Comparison of ENCODE assay signal across 10 mouse cellular contexts in genomic region chr15:89556401-89557178, GRCm38 (mm10). TPM values are rescaled to one million over a fixed set of nuclear protein-coding genes. Genes with fewer than 3 reads are reported as not detected.
DNase-seq lines count a peak whose midpoint lies in the region; ATAC-seq lines count a peak whose summit lies in the region.
"Had no signal": no experiment of that assay in that cellular context is flagged by ENCODE, and none has a peak within 500 bp of the region (broad histone marks: within the 10 kb centered on the region; RNA-seq: fewer than 3 reads in every experiment).

No protein-coding gene starts in this region.

- intact Hi-C loops in gastrocnemius, postnatal 14 days (cut with DNase I; ENCODE audit: low total_unique reads): no loop called here

- peaks cover 29% of the 10 kb centered on the region for H3K4me1 ChIP-seq in heart, embryonic 13.5 days
- peaks cover 18% of the 10 kb centered on the region; the same call in 1 of the 2 replicates for H3K4me1 ChIP-seq in forebrain, embryonic 13.5 days

- H3K27ac ChIP-seq in heart, embryonic 13.5 days (replicated peaks): no peak overlapping the region
- no peak overlapping the region for H3K27ac ChIP-seq in forebrain, embryonic 13.5 days

- no peaks in the 10 kb centered on the region for H3K9me3 ChIP-seq in heart, embryonic 13.5 days
- no peaks in the 10 kb centered on the region for H3K9me3 ChIP-seq in forebrain, embryonic 13.5 days (replicated peaks)

- H3K9ac ChIP-seq in heart, embryonic 13.5 days: peak overlapping the region; percentile 56
- H3K9ac ChIP-seq in forebrain, embryonic 13.5 days: peak overlapping the region; percentile 39; the same call in 1 of the 2 replicates

- no peak for ATAC-seq in heart, embryonic 13.5 days (ENCODE audit: extremely low read depth, insufficient number of reproducible peaks, low FRiP score, low TSS enrichment)
- ATAC-seq in forebrain, embryonic 13.5 days: peak; percentile 71

- WGBS in heart, embryonic 13.5 days: 22% methylated on average over 23 of the region's 23 CpGs
- 23% methylated on average over 23 of the region's 23 CpGs for WGBS in forebrain, embryonic 13.5 days

- 0 out of 2 replicates have a peak, but pooled peaks cover 10% of the 10 kb centered on the region for H3K36me3 ChIP-seq in heart, embryonic 13.5 days
- peaks cover 5% of the 10 kb centered on the region; the same call in 1 of the 2 replicates for H3K36me3 ChIP-seq in forebrain, embryonic 13.5 days (ENCODE audit: poor library complexity, severe bottlenecking)

- peaks cover 56% of the 10 kb centered on the region for H3K27me3 ChIP-seq in heart, embryonic 13.5 days (replicated peaks)
- H3K27me3 ChIP-seq in forebrain, embryonic 13.5 days: peaks cover 43% of the 10 kb centered on the region

- peak overlapping the region; percentile 67 for H3K4me2 ChIP-seq in heart, embryonic 13.5 days
- peak overlapping the region; percentile 40 for H3K4me2 ChIP-seq in forebrain, embryonic 13.5 days

- DNase-seq in heart, postnatal 4 days: no peak
- DNase-seq in WW6 (ENCODE audit: low read depth, low spot score) (peak; percentile 43), MN1 (ENCODE audit: low spot score) (no peak)
- DNase-seq in mesoderm, embryonic 11.5 days (ENCODE audit: low read depth, low spot score): peak; percentile 51
- DNase-seq in gastrocnemius, postnatal 14 days: no peak
- no peak for DNase-seq in ovary, postnatal 36 days (ENCODE audit: low spot score)

- H3K4me3 ChIP-seq in heart, embryonic 13.5 days: peak overlapping the region; percentile 45
- H3K4me3 ChIP-seq in forebrain, embryonic 13.5 days: peak overlapping the region; percentile 16

RNA-seq across cellular contexts. Expression of gene Acr, which starts 11.5 kb away (rescaled TPM):
- polyA plus RNA-seq in heart, embryonic 13.5 days (2015; fragmentation: Nextera tagmentation; extraction: Ambion mirVana): 0.24 and 0.33 TPM in 2 replicates
- total RNA-seq in heart, postnatal 4 days (2021): 1 to 10 TPM in 1 of 2 experiments, under 1 TPM in 1; 0.76 to 1.3 TPM
- 1.2 and 1.8 TPM in 2 replicates for polyA plus RNA-seq in forebrain, embryonic 13.5 days (2015; fragmentation: Nextera tagmentation; extraction: Ambion mirVana)
- total RNA-seq in gastrocnemius, postnatal 14 days (2021): under 1 TPM; 0.14 to 0.16 TPM
- total RNA-seq: hematopoietic stem cell, adult 5-6 weeks; MEL had no signal

RNA-seq across cellular contexts. Expression of gene Rabl2, which starts 35.1 kb away (rescaled TPM):
- polyA plus RNA-seq in heart, embryonic 13.5 days (2015; fragmentation: Nextera tagmentation; extraction: Ambion mirVana): 19.2 and 21.4 TPM in 2 replicates
- 1 to 10 TPM; 6.9 to 8.3 TPM for total RNA-seq in heart, postnatal 4 days (2021)
- 55.1 and 56.4 TPM in 2 replicates for polyA plus RNA-seq in forebrain, embryonic 13.5 days (2015; fragmentation: Nextera tagmentation; extraction: Ambion mirVana)
- 1 to 10 TPM; 3.7 to 4.3 TPM for total RNA-seq in gastrocnemius, postnatal 14 days (2021)

RNA-seq across cellular contexts. Expression of gene Shank3, which starts 57.2 kb away (rescaled TPM):
- polyA plus RNA-seq in heart, embryonic 13.5 days (2015; fragmentation: Nextera tagmentation; extraction: Ambion mirVana): 1.7 and 2.0 TPM in 2 replicates
- total RNA-seq in heart, postnatal 4 days (2021): 10 to 100 TPM; 70.0 to 73.7 TPM
- 7.1 and 9.5 TPM in 2 replicates for polyA plus RNA-seq in forebrain, embryonic 13.5 days (2015; fragmentation: Nextera tagmentation; extraction: Ambion mirVana)
- 10 to 100 TPM; 15.2 to 25.8 TPM for total RNA-seq in gastrocnemius, postnatal 14 days (2021)

Comparison
In these comparisons a context has a peak if more than half of its experiments do, and no peak if none do; other contexts are left out.
1. DNase-seq: peak in WW6 (single experiment) and mesoderm, embryonic 11.5 days (single experiment); none in heart, postnatal 4 days (single experiment), MN1 (single experiment), gastrocnemius, postnatal 14 days (single experiment) and ovary, postnatal 36 days (single experiment).